Mouse (Mus musculus) cortical plate, adult 2 months (tissue): ENCODE results near the gene Asnsd1. TPM values are rescaled to one million over a fixed set of nuclear protein-coding genes. Genes with fewer than 3 reads are reported as not detected.

ENCODE experiments used
- H3K27ac ChIP-seq: fragments of 200-500 bp; 2 replicates; pipeline ENCODE4 v1.5.1; 2012; ENCODE audit warnings: low read length, control low read depth, inconsistent platforms; ENCODE audit not compliant: insufficient read depth
- H3K4me1 ChIP-seq: fragments of 200-500 bp; 2 replicates; pipeline ENCODE4 v1.6.1; 2011; ENCODE audit warnings: low read length; ENCODE audit not compliant: control insufficient read depth, insufficient read depth
- H3K4me3 ChIP-seq: fragments of 200-500 bp; 2 replicates; pipeline ENCODE4 v1.5.1; 2011; ENCODE audit warnings: mild to moderate bottlenecking, low read length, control low read depth; ENCODE audit not compliant: insufficient read depth
- CTCF ChIP-seq: fragments of 200-500 bp; IDR thresholded peaks from 2 replicates; pipeline ENCODE4 v1.5.1; 2011; ENCODE audit warnings: mild to moderate bottlenecking, control low read depth, low read length; ENCODE audit not compliant: insufficient read depth; ENCODE audit errors: extremely low read depth
- POLR2A ChIP-seq: fragments of 200-500 bp; IDR thresholded peaks from 2 replicates; pipeline ENCODE4 v1.6.1; 2011; ENCODE audit warnings: mild to moderate bottlenecking, low read length, control low read depth; ENCODE audit not compliant: insufficient read depth; ENCODE audit errors: extremely low read depth
- polyA plus RNA-seq: library from polyadenylated mRNA; depleted of rRNA; stranded (reverse); fragments of >200 nt; gene quantifications from 2 replicates; pipeline ENCODE4 v1.2.3, GENCODE M21; 2012; rRNA removed

The Asnsd1 gene
- polyA plus RNA-seq, 1 experiment: 16.2 TPM

- H3K4me3 ChIP-seq: no peak overlapping the region
- H3K27ac ChIP-seq: no peak overlapping the region
- no peaks in the 10 kb centered on the region for H3K4me1 ChIP-seq
Measured at GRCm38 (mm10) chr1:53324827-53325494, 27.6 kb downstream of the Asnsd1 start.

DNA sequence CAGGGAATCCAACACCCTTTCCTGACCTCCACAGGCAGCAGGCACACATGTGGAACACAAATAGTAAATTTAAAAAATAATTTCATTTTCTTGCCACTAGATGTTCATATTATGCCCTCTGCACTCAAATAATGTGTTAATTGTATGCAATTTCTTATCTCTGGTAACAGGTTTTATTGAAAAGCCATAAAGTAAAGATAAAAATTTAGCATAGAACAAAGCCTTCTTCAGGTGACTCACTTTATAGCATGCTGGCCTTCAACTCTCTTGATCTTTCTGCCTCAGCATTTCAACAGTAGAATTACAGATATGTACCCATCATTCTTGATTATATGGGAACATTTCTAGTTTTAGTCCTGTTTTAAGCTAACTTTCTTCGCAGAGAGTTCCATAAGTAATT lies 28.3 kb downstream of the Asnsd1 start:
- TF ChIP-seq POLR2A (no peak), CTCF (no peak)

More at GRCm38 (mm10) chr1:53324827-53325494, 27.6 kb downstream of the Asnsd1 start:
- TF ChIP-seq CTCF (no peak), POLR2A (no peak)

DNA sequence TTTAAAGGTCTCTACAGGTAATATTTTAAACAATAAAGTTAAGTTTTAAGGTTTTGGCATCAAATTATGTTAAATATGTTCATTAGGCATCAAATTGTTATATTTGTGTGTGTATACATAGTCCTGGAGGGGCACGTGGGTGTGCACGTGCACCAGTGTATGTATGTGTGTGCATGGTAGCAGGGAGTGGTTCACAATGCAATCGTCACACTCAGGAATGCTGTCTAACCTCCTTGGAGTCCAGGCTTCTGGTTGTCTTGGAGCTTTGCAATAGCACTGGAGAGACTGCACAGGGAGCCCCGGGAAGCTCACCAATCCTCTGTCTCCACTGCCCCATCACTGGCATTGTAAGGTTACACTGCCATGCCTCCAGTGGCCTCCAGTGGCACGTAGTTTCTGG lies 29.3 kb downstream of the Asnsd1 start:
- Histone ChIP-seq H3K27ac (no peak overlapping the region), H3K4me3 (no peak overlapping the region), H3K4me1 (no peaks in the 10 kb centered on the region)
- TF ChIP-seq POLR2A (no peak), CTCF (no peak)

More for the DNA sequence above, 28.3 kb downstream of the Asnsd1 start:
- Histone ChIP-seq H3K27ac (no peak overlapping the region), H3K4me1 (no peaks in the 10 kb centered on the region), H3K4me3 (no peak overlapping the region)

GRCm38 (mm10) chr1:53321662-53322344 lies 30.7 kb downstream of the Asnsd1 start:
- no peaks in the 10 kb centered on the region for H3K4me1 ChIP-seq
- H3K27ac ChIP-seq: no peak overlapping the region
- no peak overlapping the region for H3K4me3 ChIP-seq
- TF ChIP-seq CTCF (no peak), POLR2A (no peak)

- Histone ChIP-seq H3K4me3 (peak within 1 kb of the TSS; percentile 69), H3K4me1 (no peaks in the 10 kb centered on the region), H3K27ac (peak within 1 kb of the TSS; percentile 94)
- TF ChIP-seq POLR2A: peak; percentile 86
- TF ChIP-seq CTCF: no peak
Measured at GRCm38 (mm10) chr1:53312989-53313967, 39.3 kb downstream of the Asnsd1 start, which contains the start of gene Osgepl1. Osgepl1 (plus strand) TSS chr1:53313624.

GRCm38 (mm10) chr1:53300506-53300905 lies 52.0 kb downstream of the Asnsd1 start:
- H3K4me3 ChIP-seq: no peak overlapping the region
- H3K4me1 ChIP-seq: no peaks in the 10 kb centered on the region
- H3K27ac ChIP-seq: no peak overlapping the region
- TF ChIP-seq POLR2A (no peak), CTCF (no peak)

- TF ChIP-seq POLR2A (peak; percentile 77), CTCF (no peak)
- H3K27ac ChIP-seq: 0 out of 2 replicates have a peak within 1 kb of the TSS, but pooled peaks have one; percentile 3
- no peaks in the 10 kb centered on the region for H3K4me1 ChIP-seq
- H3K4me3 ChIP-seq: peak within 1 kb of the TSS; percentile 64
Measured at GRCm38 (mm10) chr1:53296581-53297383, 55.8 kb downstream of the Asnsd1 start, which contains the start of the genes Pms1, Ormdl1 and Gm28778. Pms1 (minus strand) TSS chr1:53297018. Ormdl1 (plus strand) TSS chr1:53297095. Gm28778 (plus strand) TSS chr1:53297111.

Other genes starting within 250 kb of the Asnsd1 start
- not detected in 2 replicates for gene 1700019A02Rik, start 165.1 kb downstream of the Asnsd1 start, polyA plus RNA-seq
- 3.4 and 3.9 TPM in 2 replicates for gene Pms1, start 55.7 kb downstream of the Asnsd1 start, polyA plus RNA-seq
- 9.5 and 10.1 TPM in 2 replicates for gene Ormdl1, start 55.7 kb downstream of the Asnsd1 start, polyA plus RNA-seq
- 0.52 and 0.70 TPM in 2 replicates for gene Gm28778, start 55.6 kb downstream of the Asnsd1 start, polyA plus RNA-seq
- gene Osgepl1, start 39.1 kb downstream of the Asnsd1 start, polyA plus RNA-seq: 21.1 and 21.4 TPM in 2 replicates
- not detected in 2 replicates for gene Asdurf, start 133 bp downstream of the Asnsd1 start, polyA plus RNA-seq
- gene Gm28551, start 85 bp downstream of the Asnsd1 start, polyA plus RNA-seq: 0.29 and 0.34 TPM in 2 replicates